Mouse (Mus musculus): Measurements from ENCODE around the gene Izumo1.

GRCm38 (mm10) chr7:45625481-45625880 lies 3.9 kb downstream of the Izumo1 start:
- no peak for TF ChIP-seq CTCF (IDR thresholded peaks at IDR 0.05; ENCODE audit: low read depth, low read length)
- no peak for TF ChIP-seq POLR2A (IDR thresholded peaks at IDR 0.05; ENCODE audit: insufficient read depth, low read length)
- TF ChIP-seq EP300 (IDR thresholded peaks at IDR 0.05; ENCODE audit: insufficient read depth, low read depth, low read length), result no peak

All from ES-Bruce4 (cell line).